Mouse (Mus musculus): Measurements from ENCODE around the gene Bub3. TPM values are rescaled to one million over a fixed set of nuclear protein-coding genes. Genes with fewer than 3 reads are reported as not detected.

Bub3 gene
- 187 and 188 TPM in 2 replicates for polyA plus RNA-seq (2015; fragmentation: Nextera tagmentation; extraction: Ambion mirVana)

GRCm38 (mm10) chr7:131559986-131560696 lies at the start of gene Bub3:
Gene Bub3 (plus strand): TSS chr7:131560222.
- H3K9me3 ChIP-seq: no peaks in the 10 kb centered on the region
- under 1% methylated on average over 43 of the region's 51 CpGs for WGBS
- peak within 1 kb of the TSS; percentile 85 for H3K9ac ChIP-seq
- peak; percentile 94 for ATAC-seq
- peaks cover 21% of the 10 kb centered on the region for H3K4me1 ChIP-seq (replicated peaks)
- H3K4me3 ChIP-seq (replicated peaks): peak within 1 kb of the TSS; percentile 83
- H3K4me2 ChIP-seq (replicated peaks): peak within 1 kb of the TSS; percentile 51
- peaks cover 26% of the 10 kb centered on the region for H3K27me3 ChIP-seq (replicated peaks)
- peak within 1 kb of the TSS; percentile 88 for H3K27ac ChIP-seq
- peaks cover 10% of the 10 kb centered on the region for H3K36me3 ChIP-seq

GRCm38 (mm10) chr7:131539979-131540378 lies 20.0 kb upstream of the Bub3 start:
- no peak overlapping the region for H3K27ac ChIP-seq
- H3K9me3 ChIP-seq: no peaks in the 10 kb centered on the region
- 1% methylated on average over 7 of the region's 7 CpGs for WGBS
- no peak overlapping the region for H3K4me2 ChIP-seq (replicated peaks)
- peak; percentile 57 for ATAC-seq
- H3K36me3 ChIP-seq: no peaks in the 10 kb centered on the region
- H3K4me1 ChIP-seq (replicated peaks): peaks cover 24% of the 10 kb centered on the region
- H3K9ac ChIP-seq: no peak overlapping the region
- peaks cover 77% of the 10 kb centered on the region for H3K27me3 ChIP-seq (replicated peaks)
- no peak overlapping the region for H3K4me3 ChIP-seq (replicated peaks)

- peaks cover 24% of the 10 kb centered on the region for H3K4me1 ChIP-seq (replicated peaks)
- H3K4me3 ChIP-seq (replicated peaks): peak overlapping the region; percentile 34; the same call in 1 of the 2 replicates
- no peak for ATAC-seq
- 1% methylated on average over 41 of the region's 41 CpGs for WGBS
- no peak overlapping the region for H3K9ac ChIP-seq
- no peak overlapping the region for H3K27ac ChIP-seq
- H3K9me3 ChIP-seq: no peaks in the 10 kb centered on the region
- H3K4me2 ChIP-seq (replicated peaks): peak overlapping the region; percentile 64
- peaks cover 88% of the 10 kb centered on the region for H3K27me3 ChIP-seq (replicated peaks)
- H3K36me3 ChIP-seq: no peaks in the 10 kb centered on the region
These were observed 18.6 kb upstream of the Bub3 start for GRCm38 (mm10) chr7:131541184-131542114.

- Histone ChIP-seq H3K9ac (no peak within 1 kb of the TSS), H3K27ac (no peak within 1 kb of the TSS), H3K4me2 (replicated peaks) (peak within 1 kb of the TSS; percentile 64), H3K4me3 (replicated peaks) (peak within 1 kb of the TSS; percentile 34), H3K9me3 (no peaks in the 10 kb centered on the region), H3K36me3 (no peaks in the 10 kb centered on the region), H3K27me3 (replicated peaks) (peaks cover 92% of the 10 kb centered on the region), H3K4me1 (replicated peaks) (peaks cover 24% of the 10 kb centered on the region)
- WGBS: under 1% methylated on average over 61 of the region's 65 CpGs
- peak; percentile 40; the same call in 1 of the 2 replicates for ATAC-seq
These were observed 17.7 kb upstream of the Bub3 start, which contains the start of gene Hmx3 for GRCm38 (mm10) chr7:131542115-131542871. Gene Hmx3 (plus strand): TSS chr7:131542867.

- Histone ChIP-seq H3K27ac (no peak overlapping the region), H3K27me3 (replicated peaks) (peaks cover 93% of the 10 kb centered on the region), H3K9ac (no peak overlapping the region), H3K4me1 (replicated peaks) (peaks cover 24% of the 10 kb centered on the region), H3K9me3 (no peaks in the 10 kb centered on the region), H3K4me2 (replicated peaks) (peak overlapping the region; percentile 64), H3K4me3 (replicated peaks) (peak overlapping the region; percentile 34), H3K36me3 (no peaks in the 10 kb centered on the region)
- ATAC-seq: no peak
- WGBS: under 1% methylated on average over 68 of the region's 71 CpGs
These were observed 17.0 kb upstream of the Bub3 start for GRCm38 (mm10) chr7:131542872-131543622.

- Histone ChIP-seq H3K27me3 (replicated peaks) (peaks cover 93% of the 10 kb centered on the region), H3K4me3 (replicated peaks) (peak overlapping the region; percentile 34), H3K9me3 (no peaks in the 10 kb centered on the region), H3K27ac (no peak overlapping the region), H3K9ac (0 out of 2 replicates have a peak overlapping the region, but pooled peaks have one; percentile 13), H3K4me1 (replicated peaks) (peaks cover 24% of the 10 kb centered on the region), H3K36me3 (no peaks in the 10 kb centered on the region), H3K4me2 (replicated peaks) (peak overlapping the region; percentile 64)
- WGBS: under 1% methylated on average over 75 of the region's 75 CpGs
- ATAC-seq: no peak
These were observed 16.2 kb upstream of the Bub3 start for GRCm38 (mm10) chr7:131543623-131544481.

GRCm38 (mm10) chr7:131544871-131545270 lies 15.2 kb upstream of the Bub3 start:
- Histone ChIP-seq H3K4me1 (replicated peaks) (peaks cover 24% of the 10 kb centered on the region), H3K27me3 (replicated peaks) (peaks cover 94% of the 10 kb centered on the region), H3K36me3 (no peaks in the 10 kb centered on the region), H3K9me3 (no peaks in the 10 kb centered on the region), H3K9ac (no peak overlapping the region), H3K27ac (no peak overlapping the region), H3K4me3 (replicated peaks) (no peak overlapping the region), H3K4me2 (replicated peaks) (no peak overlapping the region)
- ATAC-seq: no peak
- WGBS: 3% methylated on average over 5 of the region's 5 CpGs

GRCm38 (mm10) chr7:131545701-131546385 lies 14.2 kb upstream of the Bub3 start:
- peaks cover 24% of the 10 kb centered on the region for H3K4me1 ChIP-seq (replicated peaks)
- WGBS: 4% methylated on average over 13 of the region's 13 CpGs
- no peak for ATAC-seq
- H3K4me2 ChIP-seq (replicated peaks): no peak overlapping the region
- peaks cover 94% of the 10 kb centered on the region for H3K27me3 ChIP-seq (replicated peaks)
- no peaks in the 10 kb centered on the region for H3K9me3 ChIP-seq
- H3K27ac ChIP-seq: no peak overlapping the region
- H3K9ac ChIP-seq: no peak overlapping the region
- H3K4me3 ChIP-seq (replicated peaks): no peak overlapping the region
- H3K36me3 ChIP-seq: no peaks in the 10 kb centered on the region

GRCm38 (mm10) chr7:131546423-131546822 lies 13.6 kb upstream of the Bub3 start:
- no peak overlapping the region for H3K9ac ChIP-seq
- H3K27ac ChIP-seq: no peak overlapping the region
- 3% methylated on average over 2 of the region's 2 CpGs for WGBS

GRCm38 (mm10) chr7:131547481-131547880 lies 12.5 kb upstream of the Bub3 start:
- 2% methylated on average over 5 of the region's 5 CpGs for WGBS
- H3K27me3 ChIP-seq (replicated peaks): peaks cover 94% of the 10 kb centered on the region
- peaks cover 18% of the 10 kb centered on the region for H3K4me1 ChIP-seq (replicated peaks)
- H3K4me3 ChIP-seq (replicated peaks): no peak overlapping the region
- H3K9ac ChIP-seq: no peak overlapping the region
- H3K9me3 ChIP-seq: no peaks in the 10 kb centered on the region
- H3K27ac ChIP-seq: no peak overlapping the region
- no peak for ATAC-seq
- no peak overlapping the region for H3K4me2 ChIP-seq (replicated peaks)
- H3K36me3 ChIP-seq: no peaks in the 10 kb centered on the region

More at GRCm38 (mm10) chr7:131546423-131546822, 13.6 kb upstream of the Bub3 start:
- Histone ChIP-seq H3K4me3 (replicated peaks) (no peak overlapping the region), H3K36me3 (no peaks in the 10 kb centered on the region), H3K27me3 (replicated peaks) (peaks cover 94% of the 10 kb centered on the region), H3K4me1 (replicated peaks) (peaks cover 24% of the 10 kb centered on the region), H3K4me2 (replicated peaks) (no peak overlapping the region), H3K9me3 (no peaks in the 10 kb centered on the region)
- no peak for ATAC-seq
